Mouse (Mus musculus) liver, embryonic 12.5 days (tissue): ENCODE measurements at regions not wholly inside any gene's neighbourhood (a gene's known extent, or its start where the extent isn't known, plus 50 kb on each side); places are given as distances from the start of the nearest gene placed in this dataset.
A peak's percentile ranks its signal among the peaks of the same experiment; 100 is the strongest.

Experiments
- ATAC-seq: fragments of 200-750 bp; cut with Nextera tagmentation; 2 replicates; pipeline ENCODE4 v1.8.0; 2017; ENCODE audit warnings: moderate number of reproducible peaks, mild to moderate bottlenecking, moderate library complexity
- H3K27ac ChIP-seq: fragments of 300-500 bp; sonication (generic); 2 replicates; pipeline ENCODE4 v1.5.1; 2016; ENCODE audit warnings: mild to moderate bottlenecking
- H3K27me3 ChIP-seq: fragments of 300-500 bp; sonication (generic); replicated peaks from 2 replicates; pipeline ENCODE4 v1.6.1; 2016; ENCODE audit warnings: mild to moderate bottlenecking, moderate library complexity
- H3K36me3 ChIP-seq: fragments of 300-500 bp; sonication (generic); 2 replicates; pipeline ENCODE4 v1.6.1; 2016; ENCODE audit warnings: mild to moderate bottlenecking, moderate library complexity
- H3K4me1 ChIP-seq: fragments of 300-500 bp; sonication (generic); 2 replicates; pipeline ENCODE4 v1.6.1; 2016
- H3K4me2 ChIP-seq: fragments of 300-500 bp; sonication (generic); 2 replicates; pipeline ENCODE4 v1.6.1; 2016; ENCODE audit warnings: mild to moderate bottlenecking, moderate library complexity
- H3K4me3 ChIP-seq: fragments of 300-500 bp; sonication (generic); 2 replicates; pipeline ENCODE4 v1.5.1; 2016; ENCODE audit warnings: mild to moderate bottlenecking, moderate library complexity
- H3K9ac ChIP-seq: fragments of 300-500 bp; sonication (generic); 2 replicates; pipeline ENCODE4 v1.6.1; 2016; ENCODE audit warnings: mild to moderate bottlenecking, moderate library complexity
- H3K9me3 ChIP-seq: fragments of 300-500 bp; sonication (generic); replicated peaks from 2 replicates; pipeline ENCODE4 v1.6.1; 2016; ENCODE audit warnings: mild to moderate bottlenecking, moderate library complexity
- WGBS: fragments of 180-500 bp; shearing (Covaris S2); methylation state at CpG from one replicate; pipeline ENCODE4 v1.1.7; 2016; ENCODE audit not compliant: insufficient replicate concordance; 5-methylcytosine and 5-hydroxymethylcytosine counted together

- Histone ChIP-seq H3K4me2 (no peak overlapping the region), H3K4me1 (no peaks in the 10 kb centered on the region), H3K36me3 (no peaks in the 10 kb centered on the region), H3K27me3 (no peaks in the 10 kb centered on the region), H3K9me3 (no peaks in the 10 kb centered on the region), H3K27ac (no peak overlapping the region), H3K4me3 (no peak overlapping the region), H3K9ac (no peak overlapping the region)
- no peak for ATAC-seq
- 70% methylated on average over 4 of the region's 4 CpGs for WGBS
Observed at GRCm38 (mm10) chr7:68929669-68930068, 180.6 kb upstream of the Arrdc4 start.

GRCm38 (mm10) chr7:68925640-68926039 lies 176.6 kb upstream of the Arrdc4 start:
- no peaks in the 10 kb centered on the region for H3K9me3 ChIP-seq
- WGBS, result 78% methylated on average over 4 of the region's 4 CpGs
- ATAC-seq, result no peak

GRCm38 (mm10) chr7:68918632-68919435 lies 169.8 kb upstream of the Arrdc4 start:
- Histone ChIP-seq H3K9me3 (no peaks in the 10 kb centered on the region), H3K9ac (no peak overlapping the region), H3K27ac (no peak overlapping the region), H3K4me2 (no peak overlapping the region), H3K4me3 (no peak overlapping the region), H3K36me3 (no peaks in the 10 kb centered on the region), H3K4me1 (no peaks in the 10 kb centered on the region), H3K27me3 (no peaks in the 10 kb centered on the region)
- WGBS, result 70% methylated on average over 9 of the region's 9 CpGs
- no peak for ATAC-seq

More at GRCm38 (mm10) chr7:68925640-68926039, 176.6 kb upstream of the Arrdc4 start:
- Histone ChIP-seq H3K27me3 (no peaks in the 10 kb centered on the region), H3K27ac (no peak overlapping the region), H3K4me3 (no peak overlapping the region), H3K36me3 (no peaks in the 10 kb centered on the region), H3K4me2 (no peak overlapping the region), H3K4me1 (no peaks in the 10 kb centered on the region), H3K9ac (no peak overlapping the region)

GRCm38 (mm10) chr7:68917876-68918200 lies 168.8 kb upstream of the Arrdc4 start:
- H3K27ac ChIP-seq, result no peak overlapping the region
- no peak for ATAC-seq

GRCm38 (mm10) chr7:68917137-68917875 lies 168.3 kb upstream of the Arrdc4 start:
- no peak overlapping the region for H3K9ac ChIP-seq
- no peak overlapping the region for H3K27ac ChIP-seq
- H3K36me3 ChIP-seq, result no peaks in the 10 kb centered on the region
- 21% methylated on average over 21 of the region's 21 CpGs for WGBS
- no peaks in the 10 kb centered on the region for H3K4me1 ChIP-seq
- H3K4me2 ChIP-seq, result peak overlapping the region; percentile 21
- H3K4me3 ChIP-seq, result no peak overlapping the region
- ATAC-seq, result no peak
- no peaks in the 10 kb centered on the region for H3K27me3 ChIP-seq
- H3K9me3 ChIP-seq, result no peaks in the 10 kb centered on the region

More at GRCm38 (mm10) chr7:68917876-68918200, 168.8 kb upstream of the Arrdc4 start:
- Histone ChIP-seq H3K27me3 (no peaks in the 10 kb centered on the region), H3K4me1 (no peaks in the 10 kb centered on the region), H3K9me3 (no peaks in the 10 kb centered on the region), H3K9ac (no peak overlapping the region), H3K4me3 (no peak overlapping the region), H3K4me2 (peak overlapping the region; percentile 21), H3K36me3 (no peaks in the 10 kb centered on the region)
- 9% methylated on average over 2 of the region's 2 CpGs for WGBS

GRCm38 (mm10) chr7:68915976-68916375 lies 166.9 kb upstream of the Arrdc4 start:
- Histone ChIP-seq H3K4me1 (no peaks in the 10 kb centered on the region), H3K9ac (no peak overlapping the region), H3K4me2 (no peak overlapping the region), H3K9me3 (no peaks in the 10 kb centered on the region), H3K36me3 (no peaks in the 10 kb centered on the region), H3K27me3 (no peaks in the 10 kb centered on the region), H3K27ac (no peak overlapping the region), H3K4me3 (no peak overlapping the region)
- no peak for ATAC-seq
- 77% methylated on average over 9 of the region's 9 CpGs for WGBS

- H3K36me3 ChIP-seq, result no peaks in the 10 kb centered on the region
- no peak overlapping the region for H3K9ac ChIP-seq
- no peaks in the 10 kb centered on the region for H3K9me3 ChIP-seq
- H3K4me1 ChIP-seq, result no peaks in the 10 kb centered on the region
- no peak overlapping the region for H3K4me3 ChIP-seq
- ATAC-seq, result no peak
- H3K27me3 ChIP-seq, result no peaks in the 10 kb centered on the region
- no peak overlapping the region for H3K27ac ChIP-seq
- WGBS, result 56% methylated on average over 4 of the region's 4 CpGs
- no peak overlapping the region for H3K4me2 ChIP-seq
Observed at GRCm38 (mm10) chr7:68914344-68914743, 165.3 kb upstream of the Arrdc4 start.

- ATAC-seq, result no peak
- Histone ChIP-seq H3K27me3 (no peaks in the 10 kb centered on the region), H3K9ac (no peak overlapping the region), H3K36me3 (no peaks in the 10 kb centered on the region), H3K27ac (no peak overlapping the region), H3K4me1 (no peaks in the 10 kb centered on the region), H3K4me2 (no peak overlapping the region), H3K9me3 (no peaks in the 10 kb centered on the region), H3K4me3 (no peak overlapping the region)
- 69% methylated on average over 6 of the region's 6 CpGs for WGBS
Observed at GRCm38 (mm10) chr7:68911989-68912655, 163.1 kb upstream of the Arrdc4 start.

GRCm38 (mm10) chr7:68911562-68911961 lies 162.5 kb upstream of the Arrdc4 start:
- ATAC-seq, result no peak
- H3K27ac ChIP-seq, result no peak overlapping the region
- H3K4me3 ChIP-seq, result no peak overlapping the region
- H3K4me1 ChIP-seq, result no peaks in the 10 kb centered on the region
- no peak overlapping the region for H3K4me2 ChIP-seq
- H3K27me3 ChIP-seq, result no peaks in the 10 kb centered on the region
- 64% methylated on average over 3 of the region's 3 CpGs for WGBS
- no peaks in the 10 kb centered on the region for H3K9me3 ChIP-seq
- H3K9ac ChIP-seq, result no peak overlapping the region
- H3K36me3 ChIP-seq, result no peaks in the 10 kb centered on the region

- Histone ChIP-seq H3K36me3 (no peaks in the 10 kb centered on the region), H3K9ac (no peak overlapping the region), H3K27ac (no peak overlapping the region), H3K9me3 (no peaks in the 10 kb centered on the region), H3K4me2 (no peak overlapping the region), H3K4me3 (no peak overlapping the region), H3K4me1 (no peaks in the 10 kb centered on the region), H3K27me3 (no peaks in the 10 kb centered on the region)
- no peak for ATAC-seq
- 64% methylated on average over 1 of the region's 1 CpGs for WGBS
Observed at GRCm38 (mm10) chr7:68909694-68910093, 160.7 kb upstream of the Arrdc4 start.

- Histone ChIP-seq H3K4me1 (no peaks in the 10 kb centered on the region), H3K9me3 (no peaks in the 10 kb centered on the region), H3K27ac (no peak overlapping the region), H3K9ac (no peak overlapping the region), H3K4me2 (no peak overlapping the region), H3K27me3 (no peaks in the 10 kb centered on the region), H3K4me3 (no peak overlapping the region), H3K36me3 (no peaks in the 10 kb centered on the region)
- ATAC-seq, result no peak
- 55% methylated on average over 1 of the region's 1 CpGs for WGBS
Observed at GRCm38 (mm10) chr7:68908401-68908834, 159.4 kb upstream of the Arrdc4 start.

- Histone ChIP-seq H3K27ac (no peak overlapping the region), H3K36me3 (no peaks in the 10 kb centered on the region), H3K9ac (no peak overlapping the region), H3K4me1 (no peaks in the 10 kb centered on the region), H3K9me3 (no peaks in the 10 kb centered on the region), H3K4me3 (no peak overlapping the region), H3K4me2 (no peak overlapping the region), H3K27me3 (no peaks in the 10 kb centered on the region)
- ATAC-seq, result no peak
- 65% methylated on average over 7 of the region's 7 CpGs for WGBS
Observed at GRCm38 (mm10) chr7:68907867-68908266, 158.8 kb upstream of the Arrdc4 start.
